Mouse (Mus musculus) neural tube, embryonic 11.5 days (tissue): ENCODE measurements around the gene Slc44a5. TPM values are rescaled to one million over a fixed set of nuclear protein-coding genes. Genes with fewer than 3 reads are reported as not detected.

Experiments
- ATAC-seq: fragments of 200-750 bp; cut with Nextera tagmentation; 2 replicates; pipeline ENCODE4 v1.8.0; 2017; ENCODE audit warnings: moderate number of reproducible peaks, mild to moderate bottlenecking, moderate TSS enrichment, moderate library complexity; ENCODE audit not compliant: insufficient read depth, low FRiP score, low TSS enrichment
- DNase-seq: peaks from one replicate; pipeline ENCODE4 v3.0.0-alpha.2; 2015; ENCODE audit warnings: low spot score
- H3K27ac ChIP-seq: fragments of 300-500 bp; sonication (generic); 2 replicates; pipeline ENCODE4 v1.5.1; 2014; ENCODE audit warnings: low read depth, mild to moderate bottlenecking, low read length
- H3K27me3 ChIP-seq: fragments of 300-500 bp; sonication (generic); 2 replicates; pipeline ENCODE4 v1.6.1; 2014; ENCODE audit warnings: mild to moderate bottlenecking, low read length, mixed read lengths; ENCODE audit not compliant: control insufficient read depth, insufficient read depth
- H3K36me3 ChIP-seq: fragments of 300-500 bp; sonication (generic); 2 replicates; pipeline ENCODE4 v1.6.1; 2014; ENCODE audit warnings: mild to moderate bottlenecking, low read length, moderate library complexity, mixed read lengths; ENCODE audit not compliant: control insufficient read depth, insufficient read depth
- H3K4me1 ChIP-seq: fragments of 300-500 bp; sonication (generic); 2 replicates; pipeline ENCODE4 v1.6.1; 2014; ENCODE audit warnings: low read length, mixed read lengths; ENCODE audit not compliant: control insufficient read depth, insufficient read depth
- H3K4me2 ChIP-seq: fragments of 300-500 bp; sonication (generic); 2 replicates; pipeline ENCODE4 v1.6.1; 2014; ENCODE audit warnings: low read depth, mild to moderate bottlenecking, moderate library complexity
- H3K4me3 ChIP-seq: fragments of 300-500 bp; sonication (generic); 2 replicates; pipeline ENCODE4 v1.5.1; 2014; ENCODE audit warnings: low read depth, low read length
- H3K9ac ChIP-seq: fragments of 300-500 bp; sonication (generic); 2 replicates; pipeline ENCODE4 v1.6.1; 2014; ENCODE audit warnings: mild to moderate bottlenecking, low read length
- H3K9me3 ChIP-seq: fragments of 300-500 bp; sonication (generic); 2 replicates; pipeline ENCODE4 v1.6.1; 2016; ENCODE audit warnings: low read length; ENCODE audit not compliant: control insufficient read depth
- whole genome bisulfite sequencing: fragments of 180-500 bp; shearing (Covaris S2); extraction: QIAGEN DNeasy Blood & Tissue Kit; methylation state at CpG from one replicate; pipeline ENCODE4 v1.1.7; 2014; 5-methylcytosine and 5-hydroxymethylcytosine counted together
- polyA plus RNA-seq: library from polyadenylated mRNA; unstranded; fragments of >200 nt; fragmentation: Nextera tagmentation; extraction: Ambion mirVana; gene quantifications from 2 replicates; pipeline ENCODE4 v1.2.1, GENCODE M21; 2014

Gene Slc44a5
- polyA plus RNA-seq, 1 experiment from 2014 or later = 3.7 TPM

GRCm38 (mm10) chr3:153959731-153960207 is 13.5 kb upstream of the Slc44a5 start:
- Histone ChIP-seq H3K4me1 (no peaks in the 10 kb centered on the region), H3K9ac (no peak overlapping the region), H3K9me3 (no peaks in the 10 kb centered on the region), H3K27ac (no peak overlapping the region), H3K36me3 (no peaks in the 10 kb centered on the region; the same call in 1 of the 2 replicates), H3K4me2 (no peak overlapping the region), H3K27me3 (no peaks in the 10 kb centered on the region), H3K4me3 (no peak overlapping the region)
- WGBS = 78% methylated on average over 9 of the region's 9 CpGs
- ATAC-seq (peak; percentile 20; the same call in 1 of the 2 replicates), DNase-seq (no peak)

- no peaks in the 10 kb centered on the region; the same call in 1 of the 2 replicates for H3K36me3 ChIP-seq
- no peaks in the 10 kb centered on the region for H3K27me3 ChIP-seq
- no peak overlapping the region for H3K4me2 ChIP-seq
- no peak overlapping the region for H3K27ac ChIP-seq
- no peak for DNase-seq
- ATAC-seq = no peak
- no peak overlapping the region for H3K9ac ChIP-seq
- H3K4me3 ChIP-seq = no peak overlapping the region
- WGBS = 74% methylated on average over 2 of the region's 2 CpGs
- no peaks in the 10 kb centered on the region for H3K9me3 ChIP-seq
- no peaks in the 10 kb centered on the region for H3K4me1 ChIP-seq
Measured at GRCm38 (mm10) chr3:153960884-153961283, 12.4 kb upstream of the Slc44a5 start.

- no peak overlapping the region for H3K27ac ChIP-seq
- DNase-seq (peak; percentile 32), ATAC-seq (no peak; the same call in 1 of the 2 replicates)
- H3K36me3 ChIP-seq = no peaks in the 10 kb centered on the region; the same call in 1 of the 2 replicates
- H3K4me2 ChIP-seq = no peak overlapping the region
- H3K4me1 ChIP-seq = no peaks in the 10 kb centered on the region
- no peaks in the 10 kb centered on the region for H3K9me3 ChIP-seq
- H3K4me3 ChIP-seq = no peak overlapping the region
- no peaks in the 10 kb centered on the region for H3K27me3 ChIP-seq
- WGBS = 68% methylated on average over 6 of the region's 6 CpGs
- H3K9ac ChIP-seq = no peak overlapping the region
Measured at GRCm38 (mm10) chr3:153961632-153962389, 11.4 kb upstream of the Slc44a5 start.

GRCm38 (mm10) chr3:153967447-153967846 is 5.8 kb upstream of the Slc44a5 start:
- Histone ChIP-seq H3K27me3 (no peaks in the 10 kb centered on the region), H3K4me3 (no peak overlapping the region), H3K9me3 (no peaks in the 10 kb centered on the region), H3K4me2 (no peak overlapping the region), H3K36me3 (no peaks in the 10 kb centered on the region), H3K9ac (no peak overlapping the region), H3K4me1 (no peaks in the 10 kb centered on the region), H3K27ac (no peak overlapping the region)
- DNase-seq (no peak), ATAC-seq (no peak)
- 81% methylated on average over 5 of the region's 5 CpGs for WGBS

- WGBS = 40% methylated on average over 4 of the region's 4 CpGs
Measured at GRCm38 (mm10) chr3:153968549-153968948, 4.7 kb upstream of the Slc44a5 start.

GRCm38 (mm10) chr3:153969451-153969850 is 3.8 kb upstream of the Slc44a5 start:
- no peak overlapping the region for H3K27ac ChIP-seq
- 91% methylated on average over 4 of the region's 4 CpGs for WGBS
- no peaks in the 10 kb centered on the region for H3K4me1 ChIP-seq
- no peak overlapping the region for H3K4me3 ChIP-seq
- H3K9ac ChIP-seq = no peak overlapping the region
- no peak overlapping the region for H3K4me2 ChIP-seq
- no peaks in the 10 kb centered on the region for H3K9me3 ChIP-seq
- DNase-seq (no peak), ATAC-seq (no peak)
- H3K36me3 ChIP-seq = no peaks in the 10 kb centered on the region
- peaks cover 7% of the 10 kb centered on the region for H3K27me3 ChIP-seq

More at GRCm38 (mm10) chr3:153968549-153968948, 4.7 kb upstream of the Slc44a5 start:
- no peak overlapping the region for H3K4me2 ChIP-seq
- DNase-seq = peak; percentile 44
- peaks cover 3% of the 10 kb centered on the region; the same call in 1 of the 2 replicates for H3K27me3 ChIP-seq
- no peak for ATAC-seq
- H3K36me3 ChIP-seq = no peaks in the 10 kb centered on the region
- no peak overlapping the region for H3K9ac ChIP-seq
- no peaks in the 10 kb centered on the region for H3K9me3 ChIP-seq
- H3K4me3 ChIP-seq = no peak overlapping the region
- no peaks in the 10 kb centered on the region for H3K4me1 ChIP-seq
- no peak overlapping the region for H3K27ac ChIP-seq

GRCm38 (mm10) chr3:153973949-153974760 is 919 bp downstream of the Slc44a5 start:
- WGBS = 3% methylated on average over 21 of the region's 21 CpGs
- H3K27ac ChIP-seq = no peak overlapping the region
- ATAC-seq = peak; percentile 49; the same call in 1 of the 2 replicates

GRCm38 (mm10) chr3:153975060-153975459 is 1.8 kb downstream of the Slc44a5 start:
- DNase-seq (no peak), ATAC-seq (no peak)
- H3K9me3 ChIP-seq = no peaks in the 10 kb centered on the region
- H3K9ac ChIP-seq = no peak overlapping the region
- H3K27ac ChIP-seq = no peak overlapping the region
- no peak overlapping the region for H3K4me3 ChIP-seq
- WGBS = 6% methylated on average over 6 of the region's 6 CpGs
- H3K36me3 ChIP-seq = no peaks in the 10 kb centered on the region
- no peak overlapping the region for H3K4me2 ChIP-seq
- H3K27me3 ChIP-seq = peaks cover 10% of the 10 kb centered on the region
- H3K4me1 ChIP-seq = no peaks in the 10 kb centered on the region

More at GRCm38 (mm10) chr3:153973949-153974760, 919 bp downstream of the Slc44a5 start:
- Histone ChIP-seq H3K27me3 (peaks cover 10% of the 10 kb centered on the region), H3K9ac (peak overlapping the region; percentile 63; the same call in 1 of the 2 replicates), H3K4me2 (peak overlapping the region; percentile 63), H3K36me3 (no peaks in the 10 kb centered on the region), H3K4me3 (peak overlapping the region; percentile 55), H3K4me1 (no peaks in the 10 kb centered on the region), H3K9me3 (no peaks in the 10 kb centered on the region)
- DNase-seq = no peak
